14 mouse cellular contexts compared by ENCODE assay signal in the genomic region with DNA sequence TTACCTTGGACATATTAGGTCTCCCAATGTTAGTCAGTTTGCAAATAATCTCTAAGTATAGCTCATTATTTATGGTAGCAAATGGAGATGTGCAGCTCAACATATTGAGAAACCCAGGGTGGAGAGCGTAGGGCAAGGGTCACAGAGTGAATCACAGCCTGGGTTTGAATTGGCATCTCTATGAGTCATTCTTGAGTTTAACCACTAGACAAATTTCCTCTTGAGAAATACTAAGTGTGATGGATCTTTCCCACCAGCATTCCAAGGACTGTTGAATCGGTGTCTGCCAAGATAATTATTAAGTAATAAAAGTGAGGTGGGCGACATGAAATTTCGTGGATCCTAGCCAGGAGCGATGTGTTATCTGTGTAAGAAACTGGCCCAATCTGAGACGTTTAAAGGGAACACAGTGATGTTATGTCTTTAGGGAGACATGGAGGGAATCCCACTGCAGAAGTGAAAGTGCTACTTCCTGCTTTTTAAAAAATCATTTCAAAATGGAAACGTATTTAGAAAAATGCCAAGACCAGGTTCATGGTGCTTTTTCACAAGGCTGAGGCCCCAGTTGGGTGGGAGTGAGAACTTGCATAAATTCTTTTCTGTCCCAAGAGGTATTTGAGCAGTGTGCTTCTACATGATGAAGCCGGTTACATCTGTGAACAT.
DNase-seq lines count a peak whose midpoint lies in the region; ATAC-seq lines count a peak whose summit lies in the region.
"Had no signal": no experiment of that assay in that cellular context is flagged by ENCODE, and none has a peak within 500 bp of the region (broad histone marks: within the 10 kb centered on the region; RNA-seq: fewer than 3 reads in every experiment).

No protein-coding gene starts in this region.

- no peak overlapping the region for H3K4me2 ChIP-seq in intestine, embryonic 16.5 days (ENCODE audit: low read depth, low read length)
- H3K4me2 ChIP-seq in intestine, embryonic 15.5 days (replicated peaks) = no peak overlapping the region
- H3K4me2 ChIP-seq: neural tube, embryonic 12.5 days had no signal

- H3K4me3 ChIP-seq in intestine, embryonic 16.5 days (ENCODE audit: low read length) = no peak overlapping the region
- no peak overlapping the region for H3K4me3 ChIP-seq in intestine, embryonic 15.5 days (replicated peaks)
- H3K4me3 ChIP-seq: forebrain, embryonic 10.5 days; neural tube, embryonic 12.5 days had no signal

- H3K9me3 ChIP-seq in intestine, embryonic 16.5 days (ENCODE audit: control insufficient read depth, low read length) = no peaks in the 10 kb centered on the region
- no peaks in the 10 kb centered on the region for H3K9me3 ChIP-seq in intestine, embryonic 15.5 days
- H3K9me3 ChIP-seq: forebrain, embryonic 10.5 days; neural tube, embryonic 12.5 days had no signal

- ATAC-seq in intestine, embryonic 16.5 days = peak; percentile 46; the same call in 1 of the 2 replicates
- no peak; the same call in 1 of the 2 replicates for ATAC-seq in intestine, embryonic 15.5 days
- ATAC-seq in megakaryocyte progenitor cell, adult 5-6 weeks (replicated peaks; ENCODE audit: poor library complexity) = peak; percentile 83

- H3K4me1 ChIP-seq in intestine, embryonic 16.5 days (ENCODE audit: control insufficient read depth, insufficient read depth, low read length) = no peaks in the 10 kb centered on the region
- no peaks in the 10 kb centered on the region for H3K4me1 ChIP-seq in intestine, embryonic 15.5 days (replicated peaks)
- H3K4me1 ChIP-seq: forebrain, embryonic 10.5 days; neural tube, embryonic 12.5 days had no signal

- H3K27me3 ChIP-seq in intestine, embryonic 16.5 days (replicated peaks; ENCODE audit: control insufficient read depth, insufficient read depth, low read length) = no peaks in the 10 kb centered on the region
- H3K27me3 ChIP-seq in intestine, embryonic 15.5 days (replicated peaks) = no peaks in the 10 kb centered on the region
- H3K27me3 ChIP-seq: neural tube, embryonic 12.5 days had no signal

- DNase-seq in adipocyte (ENCODE audit: low spot score) = peak; percentile 37
- DNase-seq in fibroblast of lung, adult 2 months (ENCODE audit: low read depth) = peak; percentile 81
- no peak for DNase-seq in left cerebral cortex, adult 18-20 months (ENCODE audit: low spot score in 2 of 2)
- no peak for DNase-seq in layer of hippocampus, postnatal 14 days (ENCODE audit: low spot score in 2 of 2)
- DNase-seq in spleen, adult 18-20 months = no peak
- DNase-seq: cerebellum, adult 11 months; embryo, embryonic 11 days; kidney, adult 18-20 months; right cerebral cortex, postnatal 14 days had no signal

- no peak overlapping the region for H3K27ac ChIP-seq in intestine, embryonic 16.5 days (ENCODE audit: low read length)
- no peak overlapping the region for H3K27ac ChIP-seq in intestine, embryonic 15.5 days
- H3K27ac ChIP-seq: forebrain, embryonic 10.5 days; neural tube, embryonic 12.5 days had no signal

- WGBS in intestine, embryonic 16.5 days = 68% methylated on average over 8 of the region's 8 CpGs
- WGBS in intestine, embryonic 15.5 days = 72% methylated on average over 8 of the region's 8 CpGs

- no peaks in the 10 kb centered on the region for H3K36me3 ChIP-seq in intestine, embryonic 16.5 days (ENCODE audit: control insufficient read depth, insufficient read depth, low read length)
- no peaks in the 10 kb centered on the region for H3K36me3 ChIP-seq in intestine, embryonic 15.5 days
- H3K36me3 ChIP-seq: forebrain, embryonic 10.5 days; neural tube, embryonic 12.5 days had no signal

- no peak overlapping the region for H3K9ac ChIP-seq in intestine, embryonic 16.5 days (ENCODE audit: low read depth, low read length)
- H3K9ac ChIP-seq in intestine, embryonic 15.5 days = no peak overlapping the region
- H3K9ac ChIP-seq: neural tube, embryonic 12.5 days had no signal

Comparison
In these comparisons a context has a peak if more than half of its experiments do, and no peak if none do; other contexts are left out.
1. DNase-seq: peak in adipocyte (single experiment) and fibroblast of lung, adult 2 months (single experiment); none in left cerebral cortex, adult 18-20 months (0 of 2), layer of hippocampus, postnatal 14 days (0 of 2) and spleen, adult 18-20 months (0 of 2).